Mouse (Mus musculus): ENCODE results near the gene Pdzd2.

DNA sequence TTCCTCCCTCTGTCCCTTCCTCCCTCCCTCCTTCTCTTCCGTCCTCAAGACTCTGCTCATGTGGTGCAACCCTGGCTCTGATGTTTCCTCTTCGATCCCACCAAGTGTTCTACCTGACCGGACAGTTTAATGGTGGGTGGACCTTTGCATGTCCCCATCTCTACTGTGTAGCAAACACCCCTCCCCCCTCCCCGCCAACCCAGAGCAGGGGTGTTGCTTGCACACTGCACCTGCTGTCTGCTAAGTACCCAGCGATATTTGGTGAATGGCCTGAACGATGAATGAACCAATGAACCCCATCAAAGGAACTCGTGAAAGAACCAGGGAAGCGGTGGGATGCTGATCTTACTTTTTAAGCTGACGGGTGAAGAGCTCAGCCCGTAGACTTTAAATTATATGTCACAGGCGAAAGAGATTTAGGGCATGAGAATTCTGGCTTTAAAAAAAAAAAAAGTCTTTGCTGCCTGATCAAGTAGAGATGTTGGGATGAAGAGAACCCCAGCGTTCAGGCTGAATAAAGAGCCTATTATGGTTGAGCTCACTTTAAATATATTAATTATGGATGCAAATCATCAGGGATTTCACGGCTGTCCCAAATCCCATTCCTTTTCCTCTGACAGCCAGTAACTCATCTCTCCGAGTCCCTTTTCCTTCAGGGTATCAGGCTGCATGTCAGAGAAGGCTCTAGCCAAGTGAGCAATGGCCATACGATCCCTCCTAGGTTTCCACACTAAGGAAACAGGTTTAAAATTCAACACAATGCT is 350.8 kb downstream of the Pdzd2 start:
- TF ChIP-seq POLR2A (IDR thresholded peaks at IDR 0.05; ENCODE audit: borderline replicate concordance, control insufficient read depth, low read depth, low read length) (no peak), CTCF (IDR thresholded peaks at IDR 0.05; ENCODE audit: control insufficient read depth, insufficient read depth, low read length) (no peak)

Measured in bone marrow, adult 2 months (tissue).